Mouse (Mus musculus) urinary bladder, adult 2 months (tissue): Measurements from ENCODE around the gene Nr1i3. TPM values are rescaled to one million over a fixed set of nuclear protein-coding genes. Genes with fewer than 3 reads are reported as not detected.

Source experiments
- DNase-seq: peaks from one replicate; pipeline ENCODE4 v3.0.0; 2022; ENCODE audit warnings: low spot score
- polyA plus RNA-seq: library from polyadenylated mRNA; depleted of rRNA; stranded (reverse); fragments of >200 nt; gene quantifications from 2 replicates; pipeline ENCODE4 v1.2.3, GENCODE M21; 2012; rRNA removed

The Nr1i3 gene
- polyA plus RNA-seq, 1 experiment, result 0.04 TPM

GRCm38 (mm10) chr1:171251594-171252324 lies 38.0 kb downstream of the Nr1i3 start:
- DNase-seq, result no peak

- DNase-seq, result no peak
Observed at GRCm38 (mm10) chr1:171252415-171252814, 38.6 kb downstream of the Nr1i3 start.

DNA sequence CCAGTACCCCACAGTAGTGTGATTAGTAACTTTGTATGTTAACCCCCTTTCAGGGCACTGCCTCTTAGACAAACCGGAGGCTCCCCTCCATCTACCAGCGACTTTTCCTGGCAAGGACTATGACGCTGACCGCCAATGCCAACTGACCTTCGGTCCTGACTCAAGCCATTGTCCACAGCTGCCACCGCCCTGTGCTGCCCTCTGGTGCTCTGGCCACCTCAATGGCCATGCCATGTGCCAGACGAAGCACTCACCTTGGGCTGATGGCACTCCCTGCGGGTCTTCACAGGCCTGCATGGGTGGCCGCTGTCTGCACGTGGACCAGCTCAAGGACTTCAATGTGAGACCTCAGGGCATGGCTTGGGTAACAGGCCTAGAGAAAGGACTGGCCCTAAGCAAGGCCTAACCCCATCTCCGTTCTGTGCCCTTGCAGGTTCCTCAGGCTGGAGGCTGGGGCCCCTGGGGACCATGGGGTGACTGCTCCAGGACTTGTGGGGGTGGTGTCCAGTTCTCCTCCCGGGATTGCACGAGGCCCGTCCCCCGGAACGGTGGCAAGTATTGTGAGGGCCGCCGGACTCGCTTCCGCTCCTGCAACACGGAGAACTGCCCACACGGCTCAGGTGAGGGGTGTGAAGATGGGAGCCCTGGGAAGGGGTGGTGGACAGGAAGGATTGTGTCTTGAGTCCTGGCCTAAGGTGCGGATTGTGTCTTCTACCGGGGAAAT lies 42.5 kb downstream of the Nr1i3 start:
- DNase-seq, result no peak

GRCm38 (mm10) chr1:171256937-171257548 lies 43.3 kb downstream of the Nr1i3 start:
- DNase-seq, result no peak

GRCm38 (mm10) chr1:171257781-171258180 lies 44.0 kb downstream of the Nr1i3 start:
- no peak for DNase-seq

- DNase-seq, result no peak
Observed at GRCm38 (mm10) chr1:171258921-171259320, 45.2 kb downstream of the Nr1i3 start.

- DNase-seq, result no peak
Observed at GRCm38 (mm10) chr1:171260316-171260715, 46.5 kb downstream of the Nr1i3 start.

GRCm38 (mm10) chr1:171262594-171263130 lies 48.9 kb downstream of the Nr1i3 start:
- no peak for DNase-seq

GRCm38 (mm10) chr1:171263185-171263611 lies 49.4 kb downstream of the Nr1i3 start:
- no peak for DNase-seq

- DNase-seq, result no peak
Observed at GRCm38 (mm10) chr1:171263666-171264461, 50.1 kb downstream of the Nr1i3 start.

DNA sequence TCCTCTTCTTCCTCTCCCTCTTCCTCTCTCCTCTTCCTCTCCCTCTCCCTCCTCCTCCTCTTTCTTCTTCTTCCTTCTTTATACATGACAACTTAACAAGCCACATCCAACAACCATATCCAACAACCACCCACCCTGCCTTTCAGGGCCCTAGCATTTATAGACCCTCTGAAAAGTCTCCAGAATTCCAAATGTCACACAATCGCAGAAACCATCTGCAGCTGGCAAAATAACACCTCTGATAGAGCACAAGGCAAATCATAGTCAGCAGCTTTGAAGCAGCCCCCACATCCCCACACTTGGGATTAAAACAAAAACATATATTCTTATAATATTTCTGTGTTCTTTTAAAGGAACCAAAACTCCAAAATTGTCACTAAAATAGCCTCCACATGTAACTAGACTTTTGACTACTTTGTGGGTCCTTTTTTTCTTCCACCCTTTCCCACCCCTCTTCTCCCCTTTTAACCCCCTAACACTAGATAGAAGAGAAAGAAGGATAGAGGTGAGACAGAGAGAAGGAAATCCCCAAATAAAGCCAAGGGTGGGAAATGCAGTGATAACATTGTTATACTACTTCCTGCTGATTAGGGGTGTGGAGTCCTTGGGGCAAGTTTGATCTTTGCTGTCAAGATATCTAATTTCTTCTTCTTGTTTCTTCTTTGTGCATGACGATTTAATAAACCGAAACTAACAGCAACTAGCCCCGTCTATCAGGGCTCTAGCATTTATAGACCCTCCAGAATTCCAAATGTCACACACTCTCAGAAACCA lies 52.4 kb downstream of the Nr1i3 start:
- DNase-seq, result no peak

DNA sequence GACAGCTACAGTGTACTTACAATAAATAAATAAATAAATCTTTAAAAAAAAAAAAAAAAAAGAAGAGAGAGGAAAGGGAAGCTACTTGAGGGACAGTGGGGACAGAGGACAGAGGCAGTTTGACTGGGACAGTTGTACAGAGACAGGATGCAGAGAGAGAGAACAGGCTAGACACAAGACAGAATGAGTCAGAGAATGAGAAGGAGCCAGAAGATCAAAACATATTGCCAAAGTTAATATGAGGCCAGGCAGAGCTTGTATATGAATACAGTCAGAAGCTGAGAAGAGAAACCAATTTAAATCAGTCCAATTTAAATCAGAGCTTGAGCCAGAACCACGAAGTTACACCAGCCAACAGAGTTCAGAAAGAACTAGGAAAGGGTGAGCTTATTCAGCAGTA lies 54.6 kb downstream of the Nr1i3 start:
- DNase-seq, result no peak

DNA sequence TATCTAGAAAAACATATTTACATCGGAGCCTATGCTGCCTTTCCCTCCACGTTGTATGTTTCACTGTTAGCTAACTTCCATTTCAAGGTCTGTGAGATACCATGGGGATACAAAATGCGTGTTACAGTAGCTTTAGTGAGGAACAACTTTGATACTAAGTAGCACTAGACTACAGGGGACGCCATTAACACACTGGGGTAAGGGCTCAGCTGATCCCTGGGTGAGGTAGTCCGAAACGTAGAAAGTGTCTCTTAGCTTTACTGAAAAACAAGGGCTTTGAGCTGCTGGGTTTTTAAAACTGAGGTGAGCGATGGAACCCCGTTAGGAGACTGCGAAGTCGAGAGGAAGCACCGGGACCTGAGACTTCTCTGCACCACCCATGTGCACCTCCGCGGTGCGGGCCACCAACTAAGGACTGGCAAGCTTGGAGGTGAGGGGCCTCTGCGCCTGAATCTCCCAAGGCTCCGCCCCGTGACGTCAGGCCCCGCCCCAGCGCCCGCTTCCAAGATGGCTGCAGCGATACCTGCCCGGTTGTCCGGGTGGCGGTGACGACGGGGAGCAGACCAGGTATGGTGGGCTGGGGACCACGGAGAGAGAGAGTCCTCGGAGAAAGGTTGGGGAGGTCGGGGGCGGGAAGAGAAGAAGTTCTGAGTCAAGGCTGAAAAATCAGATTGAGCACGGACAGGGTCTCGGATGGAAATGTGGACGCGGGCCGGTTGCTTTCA lies 56.2 kb downstream of the Nr1i3 start, which contains the start of gene B4galt3:
Gene B4galt3, plus strand, starts transcription at position 481 of the 725 bp plus-strand sequence.
- DNase-seq, result peak; percentile 98

Other genes starting within 250 kb of the Nr1i3 start
- gene Fcgr2b, start 237.4 kb upstream of the Nr1i3 start, polyA plus RNA-seq, result 28.5 and 36.1 TPM in 2 replicates
- 2.7 and 5.9 TPM in 2 replicates for gene Fcgr4, start 195.1 kb upstream of the Nr1i3 start, polyA plus RNA-seq
- gene Fcgr3, start 149.0 kb upstream of the Nr1i3 start, polyA plus RNA-seq, result 30.3 and 31.5 TPM in 2 replicates
- gene Cfap126, start 100.1 kb upstream of the Nr1i3 start, polyA plus RNA-seq, result 11.3 and 12.6 TPM in 2 replicates
- gene Sdhc, start 63.4 kb upstream of the Nr1i3 start, polyA plus RNA-seq, result 286 and 310 TPM in 2 replicates
- gene Mpz, start 63.3 kb upstream of the Nr1i3 start, polyA plus RNA-seq, result 24.1 and 28.5 TPM in 2 replicates
- gene Pcp4l1, start 17.7 kb upstream of the Nr1i3 start, polyA plus RNA-seq, result 317 and 416 TPM in 2 replicates
- gene Tomm40l, start 8.5 kb downstream of the Nr1i3 start, polyA plus RNA-seq, result 35.0 and 39.6 TPM in 2 replicates
- gene Apoa2, start 11.1 kb downstream of the Nr1i3 start, polyA plus RNA-seq, result 1.0 and 1.8 TPM in 2 replicates
- 64.8 and 72.7 TPM in 2 replicates for gene Fcer1g, start 20.4 kb downstream of the Nr1i3 start, polyA plus RNA-seq
- gene Adamts4, start 36.5 kb downstream of the Nr1i3 start, polyA plus RNA-seq, result 0.43 and 0.46 TPM in 2 replicates
- 110 and 141 TPM in 2 replicates for gene Ndufs2, start 37.4 kb downstream of the Nr1i3 start, polyA plus RNA-seq
- gene B4galt3, start 56.4 kb downstream of the Nr1i3 start, polyA plus RNA-seq, result 71.4 and 74.6 TPM in 2 replicates
- 91.3 and 136 TPM in 2 replicates for gene Ppox, start 67.2 kb downstream of the Nr1i3 start, polyA plus RNA-seq
- gene Usp21, start 74.0 kb downstream of the Nr1i3 start, polyA plus RNA-seq, result 44.7 and 48.4 TPM in 2 replicates
- 78.1 and 81.2 TPM in 2 replicates for gene Ufc1, start 81.1 kb downstream of the Nr1i3 start, polyA plus RNA-seq
- 50.0 and 53.0 TPM in 2 replicates for gene Dedd, start 115.2 kb downstream of the Nr1i3 start, polyA plus RNA-seq
- 63.1 and 70.2 TPM in 2 replicates for gene Nit1, start 131.7 kb downstream of the Nr1i3 start, polyA plus RNA-seq
- 47.8 and 66.6 TPM in 2 replicates for gene Pfdn2, start 131.7 kb downstream of the Nr1i3 start, polyA plus RNA-seq
- gene Klhdc9, start 146.8 kb downstream of the Nr1i3 start, polyA plus RNA-seq, result 2.3 and 2.8 TPM in 2 replicates
- 35.1 and 39.2 TPM in 2 replicates for gene Nectin4, start 156.1 kb downstream of the Nr1i3 start, polyA plus RNA-seq
- 4.2 and 5.0 TPM in 2 replicates for gene Arhgap30, start 175.0 kb downstream of the Nr1i3 start, polyA plus RNA-seq
- 68.7 and 73.4 TPM in 2 replicates for gene Usf1, start 197.3 kb downstream of the Nr1i3 start, polyA plus RNA-seq
- gene Tstd1, start 204.9 kb downstream of the Nr1i3 start, polyA plus RNA-seq, result 5.4 and 8.4 TPM in 2 replicates
- 76.3 and 79.2 TPM in 2 replicates for gene F11r, start 223.6 kb downstream of the Nr1i3 start, polyA plus RNA-seq